Mouse (Mus musculus): ENCODE results near the gene Mier2.

The Mier2 gene

DNA sequence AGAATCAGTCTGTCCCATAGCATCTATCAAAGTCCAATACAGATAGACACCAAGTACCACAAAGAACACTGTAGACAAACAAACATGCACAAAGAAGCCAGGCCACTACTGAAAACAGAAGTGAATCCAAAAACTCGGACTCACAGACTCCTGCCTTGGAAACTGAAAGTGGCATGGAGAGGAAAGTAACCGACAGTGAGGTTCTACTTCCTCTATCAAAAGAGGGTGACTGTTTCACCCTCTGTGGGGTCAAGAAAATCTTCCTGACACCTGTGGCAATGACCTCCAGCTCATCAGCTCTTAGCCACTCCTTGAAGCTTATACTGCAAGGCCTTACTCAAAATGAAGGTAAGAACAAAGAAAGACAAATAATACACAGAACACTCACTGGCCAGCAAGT lies 48.3 kb downstream of the Mier2 start:
- no peak for DNase-seq (ENCODE audit: extremely low spot score, low read depth, low spot score)

DNA sequence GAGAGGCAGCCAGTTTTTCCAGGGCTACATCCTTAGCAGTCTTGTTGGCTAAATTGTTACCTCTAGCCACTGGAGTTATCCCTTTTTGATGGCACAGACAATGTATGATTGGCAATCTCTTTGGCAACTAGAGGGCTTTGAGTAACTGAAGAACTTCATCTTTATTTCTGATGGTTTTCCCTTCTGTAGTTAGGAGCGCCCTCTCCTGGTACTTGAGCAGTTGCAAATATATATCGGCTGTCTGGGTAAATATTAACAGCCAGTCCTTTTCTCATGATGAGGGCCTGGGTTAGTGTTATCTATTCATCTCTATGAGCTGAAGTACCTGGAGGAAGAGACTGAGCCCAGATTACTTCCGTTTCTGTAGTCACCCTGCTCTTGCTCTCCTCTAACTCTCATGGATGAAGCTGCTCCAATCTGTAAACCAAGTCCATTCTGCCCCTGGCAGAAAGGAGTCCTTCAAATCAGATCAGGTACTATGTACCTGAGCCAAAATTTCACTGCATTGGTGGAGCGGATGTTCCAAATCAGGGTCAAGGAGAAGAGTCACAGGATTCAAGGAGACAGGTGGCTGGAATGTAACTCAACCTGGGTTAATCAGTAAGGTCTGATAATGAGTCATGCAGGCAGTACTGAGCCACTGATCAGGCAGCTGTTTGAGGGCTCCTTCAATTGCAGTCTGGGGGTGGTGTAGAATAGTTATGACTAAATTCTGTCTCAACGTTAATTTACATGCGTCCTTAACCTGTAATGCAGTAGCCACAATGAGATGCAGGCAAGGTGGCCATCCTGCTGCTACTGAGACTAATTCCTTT lies 52.0 kb downstream of the Mier2 start:
- DNase-seq (ENCODE audit: extremely low spot score, low read depth, low spot score), result no peak

DNA sequence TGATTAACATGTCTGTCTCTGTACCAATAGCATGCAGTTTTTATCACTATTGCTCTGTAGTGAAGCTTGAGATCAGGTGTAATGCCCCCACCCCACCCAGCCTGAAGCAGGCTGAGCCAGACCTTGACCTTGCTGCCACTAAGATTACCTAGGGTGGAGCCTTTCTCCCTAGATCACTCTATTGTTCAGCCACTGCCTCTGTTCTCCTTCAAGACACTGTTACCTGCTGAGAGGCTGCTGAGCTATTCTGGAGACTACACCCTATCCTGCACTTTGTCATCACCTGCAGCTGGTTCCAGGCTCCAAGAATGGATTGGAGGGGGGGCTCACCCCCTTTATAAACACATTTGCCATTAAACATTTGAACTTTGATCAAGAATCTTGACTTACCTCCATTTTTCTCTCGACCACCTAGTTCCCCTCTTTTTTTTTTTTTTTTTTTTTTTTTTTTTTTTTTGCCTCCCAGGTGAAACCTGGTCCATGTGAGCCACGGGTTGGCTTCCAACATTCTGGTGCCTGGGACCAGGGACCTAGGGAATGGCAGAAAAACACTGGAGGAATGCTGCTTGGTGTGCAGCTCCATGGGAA lies 58.2 kb downstream of the Mier2 start:
- no peak for DNase-seq (ENCODE audit: extremely low spot score, low read depth, low spot score)

DNA sequence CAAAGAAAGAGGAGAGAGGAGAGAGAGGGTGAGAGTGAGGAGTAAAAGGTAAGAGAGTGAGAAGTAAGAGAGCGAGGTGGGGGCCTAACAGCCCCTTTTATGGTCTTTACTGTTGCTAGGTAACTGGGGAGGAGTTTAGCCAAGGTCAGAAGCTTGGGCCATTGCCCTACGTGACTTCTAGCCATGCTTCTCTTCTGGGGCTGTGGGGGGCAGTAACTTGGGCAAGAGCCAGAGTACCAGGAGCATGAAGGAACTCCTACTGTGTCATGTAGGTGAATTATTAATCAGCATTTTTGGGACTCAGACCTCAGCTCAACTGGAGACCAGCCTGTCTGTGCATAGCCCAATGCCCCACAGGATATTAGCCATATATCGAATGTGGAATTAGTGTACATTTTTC lies 59.1 kb downstream of the Mier2 start:
- DNase-seq (ENCODE audit: extremely low spot score, low read depth, low spot score), result no peak
